Mouse (Mus musculus) hindbrain, embryonic 12.5 days (tissue): ENCODE results near the gene Eef2. TPM values are rescaled to one million over a fixed set of nuclear protein-coding genes. Genes with fewer than 3 reads are reported as not detected.
"Not testable (repeated sequence)": the region's sequence is repeated elsewhere in the genome, so short reads cannot be mapped to it uniquely, and the experiment has no call there.

Experiments
- ATAC-seq: fragments of 200-750 bp; cut with Nextera tagmentation; 2 replicates; pipeline ENCODE4 v1.8.0; 2017; ENCODE audit warnings: moderate TSS enrichment; ENCODE audit not compliant: low FRiP score
- H3K27ac ChIP-seq: fragments of 300-500 bp; sonication (generic); 2 replicates; pipeline ENCODE4 v1.5.1; 2016; ENCODE audit warnings: mild to moderate bottlenecking
- H3K27me3 ChIP-seq: fragments of 300-500 bp; sonication (generic); 2 replicates; pipeline ENCODE4 v1.6.1; 2016; ENCODE audit warnings: mild to moderate bottlenecking
- H3K36me3 ChIP-seq: fragments of 300-500 bp; sonication (generic); 2 replicates; pipeline ENCODE4 v1.6.1; 2016; ENCODE audit warnings: mild to moderate bottlenecking
- H3K4me1 ChIP-seq: fragments of 300-500 bp; sonication (generic); 2 replicates; pipeline ENCODE4 v1.6.1; 2016
- H3K4me2 ChIP-seq: fragments of 300-500 bp; sonication (generic); replicated peaks from 2 replicates; pipeline ENCODE4 v1.6.1; 2016; ENCODE audit warnings: mild to moderate bottlenecking
- H3K4me3 ChIP-seq: fragments of 300-500 bp; sonication (generic); 2 replicates; pipeline ENCODE4 v1.5.1; 2016; ENCODE audit warnings: mild to moderate bottlenecking
- H3K9ac ChIP-seq: fragments of 300-500 bp; sonication (generic); 2 replicates; pipeline ENCODE4 v1.6.1; 2016; ENCODE audit warnings: mild to moderate bottlenecking, moderate library complexity
- H3K9me3 ChIP-seq: fragments of 300-500 bp; sonication (generic); replicated peaks from 2 replicates; pipeline ENCODE4 v1.6.1; 2016; ENCODE audit warnings: mild to moderate bottlenecking
- WGBS: fragments of 180-500 bp; shearing (Covaris S2); methylation state at CpG from one replicate; pipeline ENCODE4 v1.1.7; 2016; 5-methylcytosine and 5-hydroxymethylcytosine counted together
- polyA plus RNA-seq: library from polyadenylated mRNA; unstranded; fragments of >200 nt; fragmentation: Nextera tagmentation; extraction: Ambion mirVana; gene quantifications from 2 replicates; pipeline ENCODE4 v1.2.1, GENCODE M21; 2016

The Eef2 gene
- polyA plus RNA-seq, 1 experiment from 2014 or later: 539 TPM

DNA sequence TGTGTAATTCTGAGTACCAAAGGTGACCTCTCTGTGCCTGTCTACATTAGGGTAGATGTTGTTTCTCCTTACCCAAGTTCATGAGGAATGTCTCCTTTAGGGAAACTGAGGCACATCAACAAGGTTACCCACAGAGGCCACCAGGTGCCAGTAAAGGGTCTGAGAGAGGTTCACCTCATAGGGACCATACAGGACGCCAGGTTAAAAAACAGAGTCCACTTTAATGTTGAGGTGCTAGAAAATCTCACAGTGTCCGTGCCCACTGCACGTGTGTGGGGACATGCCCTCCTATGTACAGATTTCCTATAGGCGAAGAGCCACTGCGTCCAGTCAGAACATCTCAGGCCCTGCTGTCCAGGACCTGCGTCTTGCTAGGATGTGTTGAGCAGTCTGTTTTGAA is 22.6 kb downstream of the Eef2 start:
- ATAC-seq: no peak
- Histone ChIP-seq H3K27ac (no peak overlapping the region), H3K9me3 (no peaks in the 10 kb centered on the region), H3K9ac (no peak overlapping the region), H3K4me2 (no peak overlapping the region), H3K4me1 (peaks cover 7% of the 10 kb centered on the region; the same call in 1 of the 2 replicates), H3K36me3 (no peaks in the 10 kb centered on the region), H3K4me3 (no peak overlapping the region), H3K27me3 (peaks cover 55% of the 10 kb centered on the region)
- 84% methylated on average over 6 of the region's 6 CpGs for whole genome bisulfite sequencing

DNA sequence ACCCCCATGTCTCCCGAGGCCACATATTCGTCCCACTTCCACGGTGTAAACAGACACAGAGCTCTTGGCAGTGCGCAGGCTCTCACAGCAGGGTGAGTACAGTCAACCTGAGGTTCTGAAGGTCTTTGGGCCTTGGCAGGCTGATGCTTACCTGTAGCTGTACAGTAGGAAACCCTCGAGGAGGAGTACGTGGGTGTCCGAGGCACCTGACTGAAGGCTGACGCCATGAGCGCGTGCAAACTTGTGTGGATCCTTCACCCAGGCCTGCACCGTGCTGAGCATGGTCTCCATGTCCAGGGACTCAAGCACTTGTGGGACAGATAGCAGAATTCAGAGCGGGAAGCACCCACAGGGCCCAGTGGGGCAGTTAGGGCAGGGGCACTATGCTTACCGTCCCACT is 23.7 kb downstream of the Eef2 start:
- Histone ChIP-seq H3K27ac (no peak overlapping the region), H3K4me3 (no peak overlapping the region), H3K4me2 (no peak overlapping the region), H3K27me3 (peaks cover 43% of the 10 kb centered on the region), H3K9me3 (no peaks in the 10 kb centered on the region), H3K4me1 (no peaks in the 10 kb centered on the region), H3K9ac (0 out of 2 replicates have a peak overlapping the region, but pooled peaks have one; percentile 27), H3K36me3 (0 out of 2 replicates have a peak, but pooled peaks cover 5% of the 10 kb centered on the region)
- no peak for ATAC-seq
- 87% methylated on average over 13 of the region's 13 CpGs for WGBS

DNA sequence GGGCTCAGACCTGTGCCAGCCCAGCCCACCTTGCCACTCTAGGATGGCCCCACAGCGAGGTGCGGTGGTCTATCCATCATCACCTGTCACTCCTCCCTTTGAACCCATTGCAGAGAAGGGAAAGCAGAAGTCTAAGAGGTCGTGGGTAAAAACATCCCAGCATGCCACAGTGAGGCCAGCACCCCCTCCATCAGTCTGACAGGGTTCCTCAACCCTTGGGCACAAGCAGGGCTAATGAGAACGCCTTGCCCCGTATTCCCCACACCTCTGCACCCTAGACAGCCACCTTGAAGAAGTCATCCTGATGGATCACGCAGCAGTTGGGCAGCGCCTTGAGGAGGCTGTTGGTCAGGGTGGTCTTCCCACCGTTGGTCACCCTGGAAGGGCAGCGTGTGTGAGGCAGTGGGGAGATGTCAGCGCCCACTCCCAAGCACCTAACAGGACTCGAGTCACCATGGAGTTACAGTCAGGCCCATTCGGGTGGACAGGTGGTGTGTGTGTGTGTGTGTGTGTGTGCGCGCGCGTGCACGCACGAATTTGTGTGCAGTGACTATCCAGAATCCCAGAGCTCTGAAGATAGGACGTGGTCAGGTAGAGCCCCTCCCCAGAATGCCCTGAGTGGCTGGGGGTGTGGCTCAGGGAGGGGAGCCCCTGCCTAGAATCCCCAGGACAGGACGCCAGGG is 24.3 kb downstream of the Eef2 start:
- 75% methylated on average over 20 of the region's 20 CpGs for WGBS
- Histone ChIP-seq H3K4me3 (no peak overlapping the region), H3K4me2 (no peak overlapping the region), H3K36me3 (0 out of 2 replicates have a peak, but pooled peaks cover 5% of the 10 kb centered on the region), H3K9me3 (no peaks in the 10 kb centered on the region), H3K27me3 (peaks cover 37% of the 10 kb centered on the region), H3K4me1 (no peaks in the 10 kb centered on the region), H3K27ac (no peak overlapping the region), H3K9ac (no peak overlapping the region; the same call in 1 of the 2 replicates)
- no peak for ATAC-seq

DNA sequence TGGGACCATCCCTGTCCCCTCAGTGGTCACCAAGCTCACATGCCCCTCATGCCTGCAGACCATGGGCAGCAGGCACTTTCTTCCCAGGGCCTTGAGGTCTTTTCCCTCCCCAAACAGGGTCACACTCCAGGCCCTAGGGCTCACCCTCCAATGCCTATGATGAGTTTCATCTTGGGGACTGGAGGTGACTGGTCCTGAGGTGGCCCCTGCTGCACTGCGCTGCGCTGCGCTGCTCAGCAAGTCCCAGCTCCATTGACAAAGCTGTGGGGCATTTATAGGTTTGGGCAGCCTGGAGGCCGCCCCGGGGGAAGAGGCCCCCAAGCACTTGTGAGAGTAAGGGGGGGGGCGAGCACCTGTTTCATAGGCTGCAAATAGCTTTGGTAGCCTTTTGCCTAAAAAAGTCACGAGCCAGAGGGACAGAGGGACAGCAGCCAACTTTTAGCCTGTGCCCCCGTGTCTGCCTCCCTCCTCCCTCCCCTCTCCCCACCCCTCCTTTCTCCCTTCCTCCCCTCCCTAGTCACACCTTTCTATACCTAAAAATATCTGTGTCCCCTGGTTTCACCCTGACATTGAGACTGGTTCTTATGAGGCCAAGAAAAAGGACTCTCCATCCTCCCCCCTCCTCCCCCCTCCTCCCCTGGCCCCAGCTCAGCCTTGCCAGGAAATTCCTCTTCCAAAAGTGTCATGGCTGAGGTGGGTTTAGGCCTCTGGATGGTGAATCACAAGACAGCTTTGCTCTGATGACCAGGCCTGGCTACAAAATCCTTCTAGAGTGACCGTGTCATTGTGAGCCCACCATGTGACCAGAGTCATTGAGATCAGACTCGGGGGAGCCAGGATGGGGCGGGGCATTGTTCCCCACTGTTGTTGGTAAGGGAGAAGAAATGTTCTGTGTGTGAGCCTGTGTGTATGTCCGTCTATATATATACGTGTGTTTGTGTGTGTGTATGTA is 25.7 kb downstream of the Eef2 start, which contains the start of gene Nmrk2:
TSS of gene Nmrk2 (minus strand) at position 245 of the 952 bp plus-strand sequence.
- Histone ChIP-seq H3K27me3 (peaks cover 24% of the 10 kb centered on the region), H3K9ac (peak within 1 kb of the TSS; percentile 1; the same call in 1 of the 2 replicates), H3K4me3 (no peak within 1 kb of the TSS), H3K4me2 (no peak within 1 kb of the TSS), H3K9me3 (no peaks in the 10 kb centered on the region), H3K36me3 (peaks cover 14% of the 10 kb centered on the region), H3K4me1 (no peaks in the 10 kb centered on the region), H3K27ac (no peak within 1 kb of the TSS)
- no peak for ATAC-seq
- 63% methylated on average over 13 of the region's 13 CpGs for WGBS

DNA sequence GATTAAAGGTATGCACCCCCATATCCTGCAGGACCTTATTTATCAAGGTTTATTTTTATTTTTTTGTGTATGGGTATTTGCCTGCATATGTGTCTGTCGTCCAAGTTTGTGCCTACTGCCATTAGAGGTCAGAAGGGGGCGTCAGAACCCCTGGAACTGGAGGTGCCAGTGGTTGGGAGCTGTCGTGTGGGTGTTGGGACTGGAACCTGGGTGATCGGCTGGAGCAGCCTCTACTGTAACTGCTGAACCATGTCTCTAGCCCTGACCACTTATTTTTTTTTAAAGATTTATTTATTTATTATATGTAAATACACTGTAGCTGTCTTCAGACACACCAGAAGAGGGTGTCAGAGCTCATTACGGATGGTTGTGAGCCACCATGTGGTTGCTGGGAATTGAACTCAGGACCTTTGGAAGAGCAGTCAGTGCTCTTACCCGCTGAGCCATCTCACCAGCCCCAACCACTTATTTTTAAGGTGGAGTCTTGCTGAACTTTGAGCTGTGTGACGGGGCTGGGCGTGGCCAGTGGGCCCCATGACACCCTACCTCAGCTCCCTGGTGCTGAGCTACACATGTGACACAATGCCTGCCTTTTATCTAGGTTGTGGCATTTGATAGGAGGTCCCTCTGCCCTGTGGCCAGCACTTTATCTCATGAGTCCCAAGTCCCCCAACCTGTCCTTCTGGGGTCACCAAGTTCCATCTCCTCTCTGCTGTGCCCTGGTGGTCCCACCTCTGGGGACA is 26.7 kb downstream of the Eef2 start:
- Histone ChIP-seq H3K27ac (no peak overlapping the region), H3K9me3 (no peaks in the 10 kb centered on the region), H3K36me3 (peaks cover 24% of the 10 kb centered on the region), H3K4me3 (no peak overlapping the region), H3K4me2 (no peak overlapping the region), H3K9ac (no peak overlapping the region), H3K27me3 (peaks cover 18% of the 10 kb centered on the region; the same call in 1 of the 2 replicates), H3K4me1 (no peaks in the 10 kb centered on the region)
- 68% methylated on average over 8 of the region's 8 CpGs for WGBS
- no peak for ATAC-seq

DNA sequence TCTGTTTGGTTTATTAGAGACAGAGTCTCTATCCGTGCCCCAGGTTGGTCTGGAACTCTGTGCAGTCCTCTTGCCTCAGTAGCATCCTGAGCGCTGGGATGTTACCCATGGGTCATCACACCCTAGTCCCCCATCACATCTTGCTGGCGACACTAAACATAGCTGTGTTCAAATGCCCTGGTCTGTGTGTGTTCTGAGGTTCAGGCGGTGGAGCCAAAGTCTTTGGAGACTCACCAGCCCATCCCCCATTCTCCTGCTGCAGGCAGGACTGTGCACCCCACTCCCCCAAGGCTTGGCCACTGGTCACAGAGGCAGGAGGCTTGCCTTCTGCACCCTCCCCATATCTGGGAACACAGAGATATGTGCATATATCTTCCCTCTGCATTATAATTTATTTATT is 27.7 kb downstream of the Eef2 start:
- ATAC-seq: no peak
- H3K9me3 ChIP-seq: no peaks in the 10 kb centered on the region
- no peaks in the 10 kb centered on the region for H3K4me1 ChIP-seq
- no peak overlapping the region for H3K4me3 ChIP-seq
- peaks cover 15% of the 10 kb centered on the region; the same call in 1 of the 2 replicates for H3K27me3 ChIP-seq
- peaks cover 30% of the 10 kb centered on the region for H3K36me3 ChIP-seq
- no peak overlapping the region for H3K4me2 ChIP-seq
- H3K27ac ChIP-seq: peak overlapping the region; percentile 12; the same call in 1 of the 2 replicates
- H3K9ac ChIP-seq: no peak overlapping the region
- WGBS: 73% methylated on average over 4 of the region's 4 CpGs

DNA sequence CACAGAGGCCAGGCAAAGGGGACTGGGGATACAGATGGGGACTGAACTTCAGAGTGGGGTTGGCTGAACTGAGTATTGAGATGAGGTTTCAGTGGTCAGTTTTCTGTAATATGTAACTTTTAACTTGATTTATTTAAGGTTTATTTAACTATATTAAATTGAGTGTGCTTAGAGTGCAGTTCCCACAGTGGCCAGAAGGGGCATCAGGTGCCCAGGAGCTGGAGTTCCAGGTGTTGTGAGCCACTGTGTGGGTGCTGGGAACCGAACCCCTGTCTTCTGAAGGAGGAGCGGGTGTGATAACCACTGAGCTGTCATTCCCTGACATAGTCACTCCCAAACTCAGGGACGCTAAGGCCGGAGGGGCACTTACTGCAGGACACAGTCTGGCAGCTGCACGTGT is 33.7 kb downstream of the Eef2 start:
- Histone ChIP-seq H3K4me1 (no peaks in the 10 kb centered on the region), H3K27me3 (no peaks in the 10 kb centered on the region), H3K4me3 (no peak overlapping the region), H3K4me2 (no peak overlapping the region), H3K9ac (no peak overlapping the region), H3K27ac (no peak overlapping the region), H3K36me3 (peaks cover 84% of the 10 kb centered on the region), H3K9me3 (peaks cover 17% of the 10 kb centered on the region)
- no peak for ATAC-seq
- WGBS: 97% methylated on average over 5 of the region's 5 CpGs

DNA sequence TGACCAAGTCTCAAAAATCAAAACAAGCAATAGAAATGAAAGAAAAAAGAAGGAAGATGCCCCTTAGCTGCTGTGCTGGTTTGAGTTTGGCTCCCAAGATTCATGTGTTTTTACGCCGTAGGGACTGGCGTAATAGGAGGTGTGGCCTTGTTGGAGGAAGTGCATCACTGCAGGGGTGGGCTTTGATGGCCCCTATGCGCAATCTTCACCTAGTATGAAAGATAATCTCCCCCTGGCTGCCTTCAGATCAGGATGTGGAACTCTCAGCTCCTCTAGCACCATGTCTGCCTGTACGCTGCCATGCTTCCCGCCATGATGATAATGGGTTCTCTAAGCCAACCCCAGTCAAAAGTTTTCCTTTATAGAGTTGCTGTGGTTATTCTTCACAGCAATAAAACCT is 39.8 kb downstream of the Eef2 start:
- Histone ChIP-seq H3K4me2 (no peak overlapping the region), H3K27ac (no peak overlapping the region), H3K9me3 (peaks cover 9% of the 10 kb centered on the region; the same call in 1 of the 2 replicates), H3K27me3 (no peaks in the 10 kb centered on the region), H3K36me3 (peaks cover 77% of the 10 kb centered on the region), H3K9ac (no peak overlapping the region), H3K4me1 (no peaks in the 10 kb centered on the region), H3K4me3 (no peak overlapping the region)
- no peak for ATAC-seq
- WGBS: 95% methylated on average over 6 of the region's 6 CpGs

DNA sequence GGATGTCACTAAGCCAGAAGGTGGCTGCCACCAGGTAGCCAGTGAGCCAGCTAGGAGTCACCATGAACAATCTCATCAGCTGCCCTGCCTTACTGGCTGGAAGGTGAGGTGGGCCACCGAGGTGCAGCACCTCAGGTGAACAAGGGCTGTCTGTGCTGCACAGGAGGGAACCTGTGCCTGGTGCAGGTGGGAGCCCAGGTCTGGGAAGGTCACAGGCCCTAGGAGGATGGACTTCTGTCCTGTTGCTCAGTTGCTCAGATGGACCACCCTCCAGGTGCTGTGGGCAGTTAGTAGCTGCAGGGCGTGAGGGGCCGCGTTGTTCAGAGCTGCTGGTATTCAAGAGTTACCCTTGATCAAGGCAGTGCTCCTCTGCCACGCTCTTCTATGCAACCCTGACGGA is 40.4 kb downstream of the Eef2 start:
- no peak overlapping the region for H3K9ac ChIP-seq
- no peak overlapping the region for H3K4me3 ChIP-seq
- H3K4me2 ChIP-seq: no peak overlapping the region
- peaks cover 77% of the 10 kb centered on the region for H3K36me3 ChIP-seq
- H3K9me3 ChIP-seq: peaks cover 7% of the 10 kb centered on the region; the same call in 1 of the 2 replicates
- H3K4me1 ChIP-seq: no peaks in the 10 kb centered on the region
- ATAC-seq: no peak
- H3K27ac ChIP-seq: no peak overlapping the region
- WGBS: 87% methylated on average over 6 of the region's 6 CpGs
- H3K27me3 ChIP-seq: no peaks in the 10 kb centered on the region

DNA sequence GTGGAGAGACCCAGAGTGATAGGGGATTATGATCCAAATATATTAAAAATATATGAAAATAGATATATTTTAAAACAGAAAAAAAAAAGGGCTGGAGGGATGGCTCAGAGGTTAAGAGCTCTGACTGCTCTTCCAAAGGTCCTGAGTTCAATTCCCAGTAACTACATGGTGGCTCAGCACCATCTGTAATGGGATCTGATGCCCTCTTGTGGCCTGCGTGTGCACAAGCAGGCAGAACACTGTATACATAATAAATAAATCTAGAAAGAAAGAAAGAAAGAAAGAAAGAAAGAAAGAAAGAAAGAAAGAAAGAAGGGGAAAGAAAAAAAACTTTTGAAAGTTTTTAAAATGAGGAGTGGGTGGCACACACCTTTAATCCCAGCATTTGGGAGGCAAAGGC is 40.8 kb downstream of the Eef2 start:
- H3K27me3 ChIP-seq, H3K9me3 ChIP-seq, H3K4me3 ChIP-seq, H3K9ac ChIP-seq, H3K4me2 ChIP-seq, H3K27ac ChIP-seq, ATAC-seq, H3K4me1 ChIP-seq: not testable (repeated sequence)
- 22% methylated on average over 1 of the region's 1 CpGs for WGBS
- peaks cover 75% of the 10 kb centered on the region for H3K36me3 ChIP-seq

DNA sequence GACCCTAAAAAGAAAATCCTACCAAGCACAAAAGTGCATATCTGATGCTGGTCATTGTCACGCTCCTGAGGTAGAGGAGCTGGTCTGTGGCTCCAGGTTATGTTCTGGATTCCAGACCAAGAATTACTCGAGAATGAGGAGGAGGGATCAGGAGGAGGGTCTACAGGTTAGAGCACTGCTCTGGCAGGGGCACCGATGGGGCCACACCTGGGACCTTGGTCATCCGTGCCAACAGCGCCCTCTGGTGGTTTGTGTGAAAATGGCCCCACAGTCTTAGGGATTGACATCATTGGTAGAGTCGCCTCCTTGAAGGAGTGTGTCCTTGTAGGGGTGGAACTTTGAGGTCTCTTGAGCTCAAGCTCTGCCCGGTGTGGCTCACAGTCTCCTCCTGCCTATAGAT is 41.5 kb downstream of the Eef2 start:
- H3K9me3 ChIP-seq: no peaks in the 10 kb centered on the region
- no peak overlapping the region for H3K4me2 ChIP-seq
- ATAC-seq: 0 out of 2 replicates have a peak, but pooled peaks have one; percentile 29
- no peak overlapping the region for H3K27ac ChIP-seq
- WGBS: 40% methylated on average over 7 of the region's 7 CpGs
- H3K36me3 ChIP-seq: peaks cover 68% of the 10 kb centered on the region
- no peaks in the 10 kb centered on the region for H3K27me3 ChIP-seq
- no peaks in the 10 kb centered on the region for H3K4me1 ChIP-seq
- H3K4me3 ChIP-seq: no peak overlapping the region
- no peak overlapping the region for H3K9ac ChIP-seq
